Mouse (Mus musculus) embryonic fibroblast, embryonic 13.5 days (primary cell): ENCODE results near the gene Slc35e2. TPM values are rescaled to one million over a fixed set of nuclear protein-coding genes. Genes with fewer than 3 reads are reported as not detected.

ENCODE experiments used
- H3K27ac ChIP-seq: 2 replicates; pipeline ENCODE4 v1.5.1; 2012; ENCODE audit warnings: low read length, control low read depth, inconsistent platforms; ENCODE audit not compliant: insufficient read depth
- H3K4me1 ChIP-seq: 2 replicates; pipeline ENCODE4 v1.6.1; 2011; ENCODE audit warnings: low read length; ENCODE audit not compliant: control insufficient read depth, insufficient read depth
- H3K4me3 ChIP-seq: 2 replicates; pipeline ENCODE4 v1.5.1; 2011; ENCODE audit warnings: mild to moderate bottlenecking, control low read depth, low read length; ENCODE audit not compliant: insufficient read depth
- CTCF ChIP-seq: IDR thresholded peaks from 2 replicates; pipeline ENCODE4 v1.5.1; 2011; ENCODE audit warnings: mild to moderate bottlenecking, control low read depth, low read length, moderate library complexity, borderline replicate concordance; ENCODE audit not compliant: insufficient read depth
- POLR2A ChIP-seq: IDR thresholded peaks from 2 replicates; pipeline ENCODE4 v1.6.1; 2011; ENCODE audit warnings: low read depth, mild to moderate bottlenecking, control low read depth, low read length, moderate library complexity
- polyA plus RNA-seq: library from polyadenylated mRNA; stranded (reverse); fragments of >200 nt; gene quantifications from 2 replicates; pipeline ENCODE4 v1.2.4, GENCODE M21; 2011; ENCODE audit warnings: low read depth; ENCODE audit not compliant: missing spikeins, insufficient read length

The Slc35e2 gene
- polyA plus RNA-seq: 11.7 and 13.5 TPM in 2 replicates

GRCm38 (mm10) chr4:155601091-155601996 is at the start of gene Slc35e2:
TSS of gene Slc35e2 (plus strand) at chr4:155601416.
- no peak for TF ChIP-seq CTCF
- peak; percentile 88 for TF ChIP-seq POLR2A
- no peaks in the 10 kb centered on the region; the same call in none of the 2 replicates for H3K4me1 ChIP-seq
- peak within 1 kb of the TSS; percentile 79 for H3K4me3 ChIP-seq
- peak within 1 kb of the TSS; percentile 88 for H3K27ac ChIP-seq

- Histone ChIP-seq H3K4me1 (no peaks in the 10 kb centered on the region), H3K4me3 (no peak overlapping the region), H3K27ac (no peak overlapping the region)
- TF ChIP-seq CTCF: no peak
- no peak for TF ChIP-seq POLR2A
These were observed 48.2 kb upstream of the Slc35e2 start for GRCm38 (mm10) chr4:155552917-155553532.

- H3K27ac ChIP-seq: no peak overlapping the region
- TF ChIP-seq POLR2A (no peak), CTCF (no peak)
- H3K4me1 ChIP-seq: no peaks in the 10 kb centered on the region
- no peak overlapping the region for H3K4me3 ChIP-seq
These were observed 46.3 kb upstream of the Slc35e2 start for GRCm38 (mm10) chr4:155554880-155555279.

DNA sequence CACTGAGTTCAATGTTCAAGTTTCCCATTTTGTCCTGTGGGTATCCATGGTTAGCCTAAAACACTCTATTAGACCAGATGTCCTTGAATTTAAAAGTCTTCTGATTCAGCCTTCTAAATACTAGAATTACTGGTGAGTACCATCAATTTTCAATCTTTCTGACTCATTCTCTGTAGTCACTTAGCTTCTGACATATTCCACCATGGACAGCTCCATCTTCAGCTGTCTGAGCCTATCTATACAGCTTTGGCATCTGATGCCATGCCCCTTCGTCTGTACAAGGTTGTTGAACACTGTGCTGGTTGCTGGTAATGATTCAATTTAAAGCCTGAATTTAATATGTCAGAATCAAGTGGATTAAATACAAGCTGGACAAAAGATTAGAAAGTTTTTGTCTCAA is 45.8 kb upstream of the Slc35e2 start:
- H3K4me3 ChIP-seq: no peak overlapping the region
- no peak overlapping the region for H3K27ac ChIP-seq
- TF ChIP-seq CTCF (no peak), POLR2A (no peak)

DNA sequence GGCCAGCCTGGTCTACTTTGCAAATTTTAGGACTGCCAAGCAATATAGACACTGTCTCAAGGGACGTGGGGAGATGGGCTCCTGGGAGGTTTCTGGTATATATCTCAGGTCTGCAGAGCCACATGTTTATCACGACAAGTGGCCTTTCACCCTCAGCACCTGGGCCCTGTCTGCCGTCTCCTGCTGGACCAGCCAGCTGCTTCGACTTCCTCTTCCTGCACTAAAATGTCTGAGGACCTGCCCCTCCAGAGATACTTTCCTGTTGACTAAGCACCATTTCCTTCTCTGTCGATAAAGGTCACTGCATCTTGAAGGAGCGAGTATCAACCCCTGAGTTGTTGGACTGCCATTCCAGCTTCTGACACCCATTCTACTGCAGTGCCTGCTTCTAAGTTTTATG is 41.8 kb upstream of the Slc35e2 start:
- Histone ChIP-seq H3K27ac (no peak overlapping the region), H3K4me1 (peaks cover 18% of the 10 kb centered on the region), H3K4me3 (no peak overlapping the region)
- TF ChIP-seq CTCF (no peak), POLR2A (no peak)

More for the DNA sequence above, 45.8 kb upstream of the Slc35e2 start:
- H3K4me1 ChIP-seq: no peaks in the 10 kb centered on the region

GRCm38 (mm10) chr4:155560932-155561331 is 40.3 kb upstream of the Slc35e2 start:
- TF ChIP-seq CTCF (no peak), POLR2A (no peak)
- Histone ChIP-seq H3K4me1 (peaks cover 19% of the 10 kb centered on the region), H3K27ac (no peak overlapping the region), H3K4me3 (no peak overlapping the region)

DNA sequence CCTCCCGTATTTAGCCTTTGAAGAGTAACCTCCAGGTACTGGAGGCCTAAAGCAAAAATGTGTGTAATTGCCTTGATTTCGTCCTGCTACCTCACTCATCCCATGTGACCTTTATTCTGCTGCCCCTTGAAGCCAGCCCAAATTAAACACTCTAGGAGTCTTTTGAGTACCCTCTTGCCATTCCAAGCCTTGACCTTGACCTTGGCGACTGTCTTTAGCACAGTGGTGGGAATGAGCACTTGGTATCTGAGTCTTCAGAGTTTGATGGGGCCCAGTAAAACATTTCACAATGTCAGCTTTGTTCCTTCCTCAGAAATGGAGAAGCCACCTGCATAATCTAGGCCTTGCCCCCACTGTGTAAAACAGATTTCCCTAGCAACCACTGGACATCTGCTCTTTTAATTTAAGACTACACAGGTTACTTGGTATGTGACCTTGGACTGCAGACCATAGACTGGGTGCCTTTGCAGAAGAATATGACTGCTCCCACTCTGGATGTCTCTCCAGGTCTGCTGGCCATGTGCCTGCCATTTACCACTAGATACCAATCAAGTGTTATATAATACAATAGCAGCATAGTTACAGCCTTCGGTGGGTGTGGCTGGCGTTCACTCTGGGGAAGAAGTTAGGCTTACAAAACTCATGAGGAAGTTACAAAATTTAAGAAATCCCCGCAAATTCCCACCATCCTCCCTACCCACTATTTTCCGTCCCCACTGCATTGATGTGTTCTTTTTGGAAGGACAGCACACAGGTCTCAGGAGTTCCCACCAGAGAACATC is 39.4 kb upstream of the Slc35e2 start, which contains the start of gene Nadk:
TSS of gene Nadk (plus strand) at position 718 of the 782 bp plus-strand sequence.
- Histone ChIP-seq H3K27ac (peak within 1 kb of the TSS; percentile 71), H3K4me1 (peaks cover 20% of the 10 kb centered on the region), H3K4me3 (0 out of 2 replicates have a peak within 1 kb of the TSS, but pooled peaks have one; percentile 13)
- TF ChIP-seq POLR2A: no peak
- TF ChIP-seq CTCF: no peak

GRCm38 (mm10) chr4:155562725-155563399 is 38.4 kb upstream of the Slc35e2 start:
- Histone ChIP-seq H3K27ac (peak overlapping the region; percentile 71), H3K4me3 (0 out of 2 replicates have a peak overlapping the region, but pooled peaks have one; percentile 13), H3K4me1 (peaks cover 20% of the 10 kb centered on the region)
- 0 out of 2 replicates have a peak, but pooled peaks have one; percentile 4 for TF ChIP-seq POLR2A
- TF ChIP-seq CTCF: no peak
